Mouse (Mus musculus): Measurements from ENCODE around the gene Brca2. TPM values are rescaled to one million over a fixed set of nuclear protein-coding genes. Genes with fewer than 3 reads are reported as not detected.

Gene Brca2
- total RNA-seq (2023) = 10.3 TPM

DNA sequence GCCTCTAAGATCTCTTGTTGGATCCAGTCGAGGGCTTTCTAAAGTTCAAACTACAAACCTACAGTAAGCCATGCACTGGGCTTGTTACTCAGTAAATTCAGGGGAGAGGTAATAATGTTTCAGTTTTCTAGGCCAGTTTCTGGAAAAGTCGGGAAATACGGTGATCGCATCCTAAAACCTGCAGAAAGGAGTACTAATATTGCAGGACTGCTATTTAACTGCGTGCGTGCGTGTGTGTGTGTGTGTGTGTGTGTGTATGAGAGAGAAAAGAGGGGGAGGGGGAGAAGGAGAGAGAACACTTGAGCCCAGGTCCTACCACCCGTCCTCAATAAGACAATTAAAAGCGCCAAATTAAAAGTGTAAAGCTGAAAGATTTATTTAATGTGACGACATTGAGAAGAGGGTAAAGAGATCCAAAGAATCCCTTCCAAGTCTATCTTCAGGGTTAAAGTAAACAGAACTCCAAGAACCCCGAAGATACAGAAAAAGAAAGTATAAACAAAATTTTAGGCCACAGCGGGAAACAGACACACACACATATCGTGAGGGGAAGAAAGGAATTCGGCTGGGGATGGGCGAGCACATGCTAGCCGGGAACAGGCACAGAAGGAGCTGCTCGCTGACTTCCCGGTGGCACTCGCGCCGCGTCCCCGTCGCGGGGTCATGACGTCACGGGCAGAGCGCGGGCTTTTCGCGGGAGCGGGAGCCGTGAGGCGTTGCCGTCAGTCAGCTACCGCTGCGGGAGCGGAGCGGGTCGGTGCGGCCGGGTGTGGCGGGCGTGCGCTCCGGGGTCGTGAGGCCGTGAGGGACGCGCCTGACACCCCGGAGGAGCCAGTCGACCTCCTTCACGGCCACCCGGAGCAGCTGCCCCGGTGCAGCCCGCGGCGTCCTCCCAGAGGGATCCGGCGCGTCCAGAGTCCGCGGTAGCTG, at the start of gene Brca2:
Brca2 (plus strand) TSS at position 694 of the 930 bp plus-strand sequence.

DNA sequence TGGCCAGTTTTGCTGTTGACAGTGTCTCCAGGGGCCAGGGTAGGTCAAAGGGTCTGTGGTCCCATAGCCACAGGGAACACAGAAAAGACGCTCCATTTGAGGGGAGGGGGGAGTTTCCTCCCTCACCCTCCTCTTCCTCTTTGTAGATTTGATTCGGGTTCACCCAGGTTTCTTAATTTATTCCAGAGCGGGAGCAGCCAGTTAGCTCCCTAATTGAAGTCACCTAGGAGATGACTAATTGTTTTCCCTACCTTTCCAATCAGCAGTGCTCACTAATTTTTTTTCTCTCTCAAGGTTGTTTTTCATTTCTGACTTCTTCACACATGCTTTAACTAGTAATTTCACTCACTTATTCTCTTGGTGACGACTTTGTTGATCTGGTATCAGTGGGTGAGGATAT, 4.4 kb upstream of the Brca2 start, which contains the start of gene Zar1l:
Zar1l (minus strand) TSS at position 101 of the 400 bp plus-strand sequence.

GRCm38 (mm10) chr5:150597088-150597487, 74.7 kb downstream of the Brca2 start, which contains the start of gene N4bp2l1:
TSS of gene N4bp2l1 (minus strand) at chr5:150597188.

Other genes starting within 250 kb of the Brca2 start
- gene Zar1l, start 4.5 kb upstream of the Brca2 start, total RNA-seq (2023) = not detected
- gene N4bp2l1, start 74.6 kb downstream of the Brca2 start, total RNA-seq (2023) = 95.0 TPM
- gene N4bp2l2, start 143.6 kb downstream of the Brca2 start, total RNA-seq (2023) = 226 TPM
- 52.1 TPM for gene Pds5b, start 151.1 kb downstream of the Brca2 start, total RNA-seq (2023)

Data from CD4-positive naive resting alpha-beta T cell, adult 76 days (primary cell).